ENCODE assay signal across 10 mouse cellular contexts in genomic region chr13:57595032-57595760, GRCm38 (mm10).
DNase-seq lines count a peak whose midpoint lies in the region; ATAC-seq lines count a peak whose summit lies in the region.
"Had no signal": no experiment of that assay in that cellular context is flagged by ENCODE, and none has a peak within 500 bp of the region (broad histone marks: within the 10 kb centered on the region; RNA-seq: fewer than 3 reads in every experiment).

No protein-coding gene starts in this region.

- no peak overlapping the region for H3K9ac ChIP-seq in heart, embryonic 13.5 days
- H3K9ac ChIP-seq in heart, embryonic 11.5 days (ENCODE audit: low read depth, low read length) = no peak overlapping the region

- H3K4me2 ChIP-seq in heart, embryonic 13.5 days = 0 out of 2 replicates have a peak overlapping the region, but pooled peaks have one; percentile 0
- H3K4me2 ChIP-seq in heart, embryonic 11.5 days = no peak overlapping the region; the same call in 1 of the 2 replicates

- H3K4me1 ChIP-seq in heart, embryonic 13.5 days = no peaks in the 10 kb centered on the region; the same call in 1 of the 2 replicates
- H3K4me1 ChIP-seq in heart, embryonic 11.5 days (ENCODE audit: control insufficient read depth, insufficient read depth, low read length) = no peaks in the 10 kb centered on the region

- intact Hi-C loops in left cerebral cortex, postnatal 14 days (cut with DNase I) = no loop called here

- no peak overlapping the region for H3K27ac ChIP-seq in heart, embryonic 13.5 days (replicated peaks)
- no peak overlapping the region for H3K27ac ChIP-seq in heart, embryonic 11.5 days (ENCODE audit: low read depth, low read length)
- H3K27ac ChIP-seq: gastrocnemius, adult 2 months had no signal

- DNase-seq in frontal cortex, postnatal 36 days (ENCODE audit: low spot score in 2 of 2) = peak; percentile 48 to 63
- DNase-seq in left cerebral cortex, postnatal 14 days (ENCODE audit: low spot score in 2 of 2) = peak; percentile 72 to 89
- peak; percentile 73 for DNase-seq in right cerebral cortex, adult 18-20 months
- DNase-seq in lung, postnatal 25 days (ENCODE audit: low spot score) = no peak
- no peak for DNase-seq in gastrocnemius, postnatal 4 days (ENCODE audit: low spot score in 2 of 2)
- DNase-seq in adrenal gland, adult 2 months = no peak
- DNase-seq: adrenal gland, adult 8-10 months; gastrocnemius, adult 2 months had no signal

- no peaks in the 10 kb centered on the region for H3K36me3 ChIP-seq in heart, embryonic 13.5 days
- no peaks in the 10 kb centered on the region for H3K36me3 ChIP-seq in heart, embryonic 11.5 days (ENCODE audit: control insufficient read depth, insufficient read depth, low read length)

- no peaks in the 10 kb centered on the region for H3K9me3 ChIP-seq in heart, embryonic 13.5 days
- no peaks in the 10 kb centered on the region for H3K9me3 ChIP-seq in heart, embryonic 11.5 days (replicated peaks; ENCODE audit: control insufficient read depth, low read length)

- ATAC-seq in heart, embryonic 13.5 days (ENCODE audit: extremely low read depth, insufficient number of reproducible peaks, low FRiP score, low TSS enrichment) = no peak
- ATAC-seq in heart, embryonic 11.5 days (replicated peaks; ENCODE audit: insufficient number of reproducible peaks, low FRiP score, low TSS enrichment) = no peak

- H3K4me3 ChIP-seq in heart, embryonic 13.5 days = no peak overlapping the region
- no peak overlapping the region for H3K4me3 ChIP-seq in heart, embryonic 11.5 days (ENCODE audit: low read depth, low read length)
- H3K4me3 ChIP-seq: gastrocnemius, adult 2 months had no signal

- no peaks in the 10 kb centered on the region for H3K27me3 ChIP-seq in heart, embryonic 13.5 days (replicated peaks)
- no peaks in the 10 kb centered on the region for H3K27me3 ChIP-seq in heart, embryonic 11.5 days (ENCODE audit: control insufficient read depth, insufficient read depth, low read length)

- 66% methylated on average over 15 of the region's 15 CpGs for WGBS in heart, embryonic 13.5 days
- WGBS in heart, embryonic 11.5 days (ENCODE audit: insufficient replicate concordance) = 69% methylated on average over 15 of the region's 15 CpGs

Comparison
In these comparisons a context has a peak if more than half of its experiments do, and no peak if none do; other contexts are left out.
1. DNase-seq: peak in frontal cortex, postnatal 36 days (2 of 2), left cerebral cortex, postnatal 14 days (2 of 2) and right cerebral cortex, adult 18-20 months (single experiment); none in lung, postnatal 25 days (single experiment), gastrocnemius, postnatal 4 days (0 of 2) and adrenal gland, adult 2 months (single experiment).